In genomic region chr13:21253986-21254385, GRCm38 (mm10) we compare ENCODE assay signal across 8 mouse cellular contexts. TPM values are rescaled to one million over a fixed set of nuclear protein-coding genes. Genes with fewer than 3 reads are reported as not detected.
DNase-seq lines count a peak whose midpoint lies in the region; ATAC-seq lines count a peak whose summit lies in the region.

No protein-coding gene starts in this region.

- H3K9ac ChIP-seq in kidney, embryonic 14.5 days (ENCODE audit: low read depth, low read length) = peak overlapping the region; percentile 54
- H3K9ac ChIP-seq in forebrain, embryonic 12.5 days = peak overlapping the region; percentile 56
- peak overlapping the region; percentile 50 for H3K9ac ChIP-seq in midbrain, embryonic 12.5 days (replicated peaks)

- peak overlapping the region; percentile 67 for H3K4me2 ChIP-seq in kidney, embryonic 14.5 days (replicated peaks; ENCODE audit: low read depth, low read length)
- peak overlapping the region; percentile 62 for H3K4me2 ChIP-seq in forebrain, embryonic 12.5 days
- H3K4me2 ChIP-seq in midbrain, embryonic 12.5 days (replicated peaks) = peak overlapping the region; percentile 65

- ATAC-seq in kidney, embryonic 14.5 days (ENCODE audit: low FRiP score, low TSS enrichment) = peak; percentile 88
- ATAC-seq in forebrain, embryonic 12.5 days (ENCODE audit: low FRiP score) = peak; percentile 84
- ATAC-seq in midbrain, embryonic 12.5 days (ENCODE audit: low FRiP score, low read depth) = peak; percentile 80

- DNase-seq in kidney, postnatal 14 days = no peak
- DNase-seq in brain, adult 2 months (ENCODE audit: low read depth, low spot score) = peak; percentile 84
- DNase-seq in layer of hippocampus, adult 9-11 months = peak; percentile 12
- DNase-seq in urinary bladder, adult 18-20 months (ENCODE audit: low spot score in 2 of 2) = no peak
- no peak for DNase-seq in spleen, postnatal 10 days (ENCODE audit: low spot score in 2 of 2)

- no peaks in the 10 kb centered on the region for H3K27me3 ChIP-seq in kidney, embryonic 14.5 days (ENCODE audit: control insufficient read depth, insufficient read depth, low read length)
- H3K27me3 ChIP-seq in forebrain, embryonic 12.5 days = peaks cover 23% of the 10 kb centered on the region
- H3K27me3 ChIP-seq in midbrain, embryonic 12.5 days = peaks cover 37% of the 10 kb centered on the region

- no peaks in the 10 kb centered on the region for H3K36me3 ChIP-seq in kidney, embryonic 14.5 days (ENCODE audit: control insufficient read depth, insufficient read depth, low read length)
- no peaks in the 10 kb centered on the region for H3K36me3 ChIP-seq in forebrain, embryonic 12.5 days (replicated peaks)
- H3K36me3 ChIP-seq in midbrain, embryonic 12.5 days = no peaks in the 10 kb centered on the region

- H3K9me3 ChIP-seq in kidney, embryonic 14.5 days (ENCODE audit: control insufficient read depth, low read length) = no peaks in the 10 kb centered on the region
- no peaks in the 10 kb centered on the region for H3K9me3 ChIP-seq in forebrain, embryonic 12.5 days
- no peaks in the 10 kb centered on the region for H3K9me3 ChIP-seq in midbrain, embryonic 12.5 days

- peak overlapping the region; percentile 59 for H3K4me3 ChIP-seq in kidney, embryonic 14.5 days (ENCODE audit: low read length)
- peak overlapping the region; percentile 50 for H3K4me3 ChIP-seq in forebrain, embryonic 12.5 days (replicated peaks)
- H3K4me3 ChIP-seq in midbrain, embryonic 12.5 days = peak overlapping the region; percentile 54

- no peak overlapping the region for H3K27ac ChIP-seq in kidney, embryonic 14.5 days (ENCODE audit: low read depth, low read length)
- H3K27ac ChIP-seq in forebrain, embryonic 12.5 days = no peak overlapping the region
- no peak overlapping the region for H3K27ac ChIP-seq in midbrain, embryonic 12.5 days (replicated peaks)

- WGBS in kidney, embryonic 14.5 days = 2% methylated on average over 16 of the region's 16 CpGs
- 1% methylated on average over 16 of the region's 16 CpGs for WGBS in forebrain, embryonic 12.5 days
- WGBS in midbrain, embryonic 12.5 days = 2% methylated on average over 16 of the region's 16 CpGs

- peaks cover 6% of the 10 kb centered on the region; the same call in 1 of the 2 replicates for H3K4me1 ChIP-seq in kidney, embryonic 14.5 days (ENCODE audit: control insufficient read depth, insufficient read depth, low read length)
- no peaks in the 10 kb centered on the region for H3K4me1 ChIP-seq in forebrain, embryonic 12.5 days
- H3K4me1 ChIP-seq in midbrain, embryonic 12.5 days = no peaks in the 10 kb centered on the region

RNA-seq across cellular contexts. Expression of gene Gpx5, which starts 38.5 kb away (rescaled TPM):
- not detected in 2 replicates for polyA plus RNA-seq in kidney, embryonic 14.5 days (2014; fragmentation: Nextera tagmentation; extraction: Ambion mirVana)
- polyA plus RNA-seq in forebrain, embryonic 12.5 days (2016; fragmentation: Nextera tagmentation; extraction: Ambion mirVana) = not detected in 2 replicates
- polyA plus RNA-seq in midbrain, embryonic 12.5 days (2016; fragmentation: Nextera tagmentation; extraction: Ambion mirVana) = not detected in 2 replicates

RNA-seq across cellular contexts. Expression of gene Gpx6, which starts 57.9 kb away (rescaled TPM):
- 3.4 and 3.9 TPM in 2 replicates for polyA plus RNA-seq in kidney, embryonic 14.5 days (2014; fragmentation: Nextera tagmentation; extraction: Ambion mirVana)
- not detected in 2 replicates for polyA plus RNA-seq in forebrain, embryonic 12.5 days (2016; fragmentation: Nextera tagmentation; extraction: Ambion mirVana)
- not detected in 2 replicates for polyA plus RNA-seq in midbrain, embryonic 12.5 days (2016; fragmentation: Nextera tagmentation; extraction: Ambion mirVana)

Comparison
In these comparisons a context has a peak if more than half of its experiments do, and no peak if none do; other contexts are left out.
1. DNase-seq: peak in brain, adult 2 months (single experiment) and layer of hippocampus, adult 9-11 months (single experiment); none in kidney, postnatal 14 days (single experiment), urinary bladder, adult 18-20 months (0 of 2) and spleen, postnatal 10 days (0 of 2).
2. Peak in every context shown above with its lines, with median percentiles within 50 percentile points of each other: ATAC-seq, H3K4me2 ChIP-seq, H3K4me3 ChIP-seq and H3K9ac ChIP-seq.